Mouse (Mus musculus) intestine, postnatal 0 days (tissue): ENCODE measurements at regions not wholly inside any gene's neighbourhood (a gene's known extent, or its start where the extent isn't known, plus 50 kb on each side); places are given as distances from the start of the nearest gene placed in this dataset.

Experiments used
- ATAC-seq: fragments of 200-750 bp; cut with Nextera tagmentation; 2 replicates; pipeline ENCODE4 v1.8.0; 2017; ENCODE audit warnings: mild to moderate bottlenecking, moderate TSS enrichment, moderate library complexity
- H3K27ac ChIP-seq: fragments of 300-500 bp; sonication (generic); 2 replicates; pipeline ENCODE4 v1.5.1; 2014; ENCODE audit warnings: mild to moderate bottlenecking, low read depth, low read length, moderate library complexity
- H3K27me3 ChIP-seq: fragments of 300-500 bp; sonication (generic); replicated peaks from 2 replicates; pipeline ENCODE4 v1.6.1; 2014; ENCODE audit warnings: low read length, mixed read lengths; ENCODE audit not compliant: control insufficient read depth, insufficient read depth
- H3K36me3 ChIP-seq: fragments of 300-500 bp; sonication (generic); 2 replicates; pipeline ENCODE4 v1.6.1; 2014; ENCODE audit warnings: mild to moderate bottlenecking, moderate library complexity; ENCODE audit not compliant: control insufficient read depth, insufficient read depth
- H3K4me1 ChIP-seq: fragments of 300-500 bp; sonication (generic); replicated peaks from 2 replicates; pipeline ENCODE4 v1.6.1; 2014; ENCODE audit warnings: antibody characterized with exemption, low read length, mixed read lengths; ENCODE audit not compliant: control insufficient read depth, insufficient read depth
- H3K4me2 ChIP-seq: fragments of 300-500 bp; sonication (generic); replicated peaks from 2 replicates; pipeline ENCODE4 v1.6.1; 2014; ENCODE audit warnings: low read depth, mild to moderate bottlenecking, moderate library complexity
- H3K4me3 ChIP-seq: fragments of 300-500 bp; sonication (generic); 2 replicates; pipeline ENCODE4 v1.5.1; 2014; ENCODE audit warnings: low read depth, low read length
- H3K9ac ChIP-seq: fragments of 300-500 bp; sonication (generic); 2 replicates; pipeline ENCODE4 v1.6.1; 2014; ENCODE audit warnings: mild to moderate bottlenecking, low read depth, low read length
- H3K9me3 ChIP-seq: fragments of 300-500 bp; sonication (generic); 2 replicates; pipeline ENCODE4 v1.6.1; 2016; ENCODE audit warnings: mixed run types; ENCODE audit not compliant: control insufficient read depth
- CTCF ChIP-seq: sonication (generic); IDR thresholded peaks from 2 replicates; pipeline ENCODE4 v1.5.1; 2016; ENCODE audit warnings: low read depth, mild to moderate bottlenecking, control low read depth, antibody characterized with exemption, moderate library complexity
- WGBS: fragments of 180-500 bp; shearing (Covaris S2); extraction: QIAGEN DNeasy Blood & Tissue Kit; methylation state at CpG from one replicate; pipeline ENCODE4 v1.1.7; 2014; 5-methylcytosine and 5-hydroxymethylcytosine counted together

DNA sequence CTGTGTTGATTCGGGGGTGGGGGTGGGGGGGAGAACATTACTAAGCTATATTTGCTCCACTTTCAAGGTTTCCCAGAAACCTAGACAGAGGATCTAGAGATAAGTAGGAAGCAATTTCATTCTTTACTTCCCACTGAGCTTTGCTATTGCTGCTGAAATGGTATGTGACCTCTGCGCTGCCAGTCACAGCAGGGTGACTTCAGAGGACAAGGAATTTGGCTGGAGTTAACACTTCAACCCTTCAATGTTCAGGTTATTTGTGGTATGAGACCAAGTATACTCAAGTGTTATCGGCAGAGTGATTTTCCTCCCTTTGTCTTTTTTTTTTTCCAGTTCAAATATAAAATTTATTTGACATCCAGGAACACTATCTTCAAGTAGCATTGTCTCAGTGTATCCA lies 128.3 kb downstream of the 1700017N19Rik start:
- Histone ChIP-seq H3K9ac (no peak overlapping the region), H3K9me3 (no peaks in the 10 kb centered on the region), H3K27me3 (no peaks in the 10 kb centered on the region), H3K36me3 (no peaks in the 10 kb centered on the region), H3K4me3 (no peak overlapping the region), H3K27ac (no peak overlapping the region), H3K4me1 (no peaks in the 10 kb centered on the region), H3K4me2 (no peak overlapping the region)
- ATAC-seq: no peak
- 33% methylated on average over 3 of the region's 3 CpGs for WGBS
- TF ChIP-seq CTCF: no peak

DNA sequence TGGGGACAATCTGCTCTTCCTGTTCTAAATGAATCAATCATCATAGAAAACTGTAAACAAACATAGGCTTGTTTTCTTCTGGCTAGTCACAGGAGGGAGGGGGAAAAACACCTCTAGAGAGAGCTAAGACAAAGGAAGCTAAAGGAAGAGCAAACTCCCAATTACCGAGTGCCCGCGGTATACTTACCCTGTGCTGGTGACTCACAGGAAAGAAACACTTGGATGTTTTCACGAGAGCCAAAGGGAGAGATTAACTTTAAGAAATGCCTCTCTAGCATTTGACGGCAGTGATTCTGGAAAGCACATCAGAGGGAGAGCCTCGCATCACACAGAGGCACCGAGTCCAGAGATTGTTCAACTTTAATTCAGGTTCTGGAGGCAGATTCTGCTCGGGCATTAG lies 151.0 kb downstream of the 1700017N19Rik start:
- Histone ChIP-seq H3K27ac (no peak overlapping the region), H3K4me3 (no peak overlapping the region), H3K36me3 (no peaks in the 10 kb centered on the region), H3K4me1 (no peaks in the 10 kb centered on the region), H3K4me2 (no peak overlapping the region), H3K9me3 (no peaks in the 10 kb centered on the region), H3K27me3 (no peaks in the 10 kb centered on the region), H3K9ac (no peak overlapping the region)
- no peak for ATAC-seq
- TF ChIP-seq CTCF: no peak
- 55% methylated on average over 8 of the region's 8 CpGs for WGBS

DNA sequence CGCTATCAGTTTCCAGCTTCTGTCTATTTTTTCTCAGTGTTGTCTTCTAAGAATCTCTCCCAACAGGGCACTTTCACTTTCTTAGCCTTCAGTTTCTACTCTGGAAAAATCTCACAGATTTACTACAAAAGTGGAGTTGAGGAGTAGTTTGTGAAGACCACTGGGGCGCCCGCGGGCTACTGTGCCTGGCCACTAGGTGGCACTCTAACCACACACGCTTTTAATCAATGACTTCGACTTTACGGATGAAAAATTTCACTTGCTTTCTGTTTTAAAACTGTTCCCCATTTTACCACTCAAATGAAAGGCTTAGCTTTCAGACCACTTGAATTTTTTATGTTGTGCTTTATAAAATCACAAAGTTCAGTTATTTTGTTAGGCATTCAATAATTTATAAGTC lies 151.8 kb downstream of the 1700017N19Rik start:
- Histone ChIP-seq H3K4me3 (no peak overlapping the region), H3K9me3 (no peaks in the 10 kb centered on the region), H3K27me3 (no peaks in the 10 kb centered on the region), H3K27ac (no peak overlapping the region), H3K4me2 (peak overlapping the region; percentile 30; the same call in 1 of the 2 replicates), H3K36me3 (no peaks in the 10 kb centered on the region), H3K4me1 (no peaks in the 10 kb centered on the region), H3K9ac (no peak overlapping the region)
- ATAC-seq: no peak
- peak; percentile 88 for TF ChIP-seq CTCF
- WGBS: 7% methylated on average over 7 of the region's 7 CpGs

DNA sequence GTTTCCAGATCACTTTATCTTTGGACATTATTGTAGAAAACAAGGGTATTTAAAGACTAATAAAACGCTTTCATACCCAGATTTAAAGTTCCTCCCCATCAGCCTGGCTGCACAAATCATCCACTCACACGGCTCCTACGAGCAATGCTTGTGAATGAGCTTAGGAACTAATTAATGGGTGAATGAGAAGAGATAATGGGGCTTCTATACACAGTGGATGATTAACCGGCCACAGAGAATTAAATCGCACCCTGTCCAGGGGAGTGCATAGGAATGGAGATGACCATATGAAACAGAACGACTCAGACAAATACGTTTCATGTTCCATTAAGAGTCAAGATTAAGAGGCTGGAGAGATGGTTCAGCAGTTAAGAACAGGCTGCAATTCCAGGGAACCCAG lies 155.9 kb downstream of the 1700017N19Rik start:
- WGBS: 71% methylated on average over 7 of the region's 7 CpGs
- no peak overlapping the region for H3K27ac ChIP-seq
- no peak for TF ChIP-seq CTCF
- H3K4me3 ChIP-seq: no peak overlapping the region
- ATAC-seq: no peak
- H3K9me3 ChIP-seq: no peaks in the 10 kb centered on the region
- no peaks in the 10 kb centered on the region for H3K36me3 ChIP-seq
- no peaks in the 10 kb centered on the region for H3K27me3 ChIP-seq
- H3K4me2 ChIP-seq: no peak overlapping the region
- H3K4me1 ChIP-seq: no peaks in the 10 kb centered on the region
- H3K9ac ChIP-seq: no peak overlapping the region

GRCm38 (mm10) chr10:100754957-100755356 lies 164.7 kb downstream of the 1700017N19Rik start:
- no peak for TF ChIP-seq CTCF
- ATAC-seq: no peak
- no peak overlapping the region for H3K4me3 ChIP-seq
- no peak overlapping the region for H3K4me2 ChIP-seq
- 81% methylated on average over 5 of the region's 5 CpGs for WGBS
- H3K4me1 ChIP-seq: no peaks in the 10 kb centered on the region
- H3K27ac ChIP-seq: no peak overlapping the region
- no peaks in the 10 kb centered on the region for H3K27me3 ChIP-seq
- no peak overlapping the region for H3K9ac ChIP-seq
- H3K36me3 ChIP-seq: no peaks in the 10 kb centered on the region
- H3K9me3 ChIP-seq: no peaks in the 10 kb centered on the region

DNA sequence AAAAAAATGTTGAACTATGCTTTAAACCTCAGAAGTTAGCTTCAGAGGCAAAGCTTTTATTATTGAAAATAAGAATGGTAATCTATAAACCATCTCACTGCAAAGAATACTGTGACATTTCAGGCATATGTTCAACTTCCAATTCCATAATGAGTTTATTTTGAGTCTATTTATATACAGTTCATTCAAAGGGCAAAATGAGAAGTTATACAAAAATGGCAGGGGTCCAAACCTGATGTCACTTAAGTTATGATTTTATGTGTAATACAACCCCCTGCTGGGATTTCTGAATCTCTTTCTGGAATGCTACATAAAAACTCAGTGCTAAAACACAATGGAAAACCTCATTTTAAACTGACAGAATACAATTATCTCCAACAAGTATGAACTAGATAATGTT lies 184.0 kb downstream of the 1700017N19Rik start:
- Histone ChIP-seq H3K4me2 (no peak overlapping the region), H3K27ac (no peak overlapping the region), H3K27me3 (no peaks in the 10 kb centered on the region), H3K9ac (no peak overlapping the region), H3K4me3 (no peak overlapping the region), H3K9me3 (no peaks in the 10 kb centered on the region), H3K4me1 (no peaks in the 10 kb centered on the region), H3K36me3 (no peaks in the 10 kb centered on the region)
- no peak for TF ChIP-seq CTCF
- ATAC-seq: no peak

- Histone ChIP-seq H3K4me2 (no peak overlapping the region), H3K4me3 (no peak overlapping the region)
Measured at GRCm38 (mm10) chr10:100792166-100792565, 201.9 kb downstream of the 1700017N19Rik start.

More at GRCm38 (mm10) chr10:100792166-100792565, 201.9 kb downstream of the 1700017N19Rik start:
- no peak for TF ChIP-seq CTCF
- H3K27ac ChIP-seq: no peak overlapping the region
- ATAC-seq: no peak
- no peak overlapping the region for H3K9ac ChIP-seq
- WGBS: 83% methylated on average over 3 of the region's 3 CpGs
- H3K9me3 ChIP-seq: no peaks in the 10 kb centered on the region
- no peaks in the 10 kb centered on the region for H3K36me3 ChIP-seq
- no peaks in the 10 kb centered on the region for H3K4me1 ChIP-seq
- no peaks in the 10 kb centered on the region for H3K27me3 ChIP-seq
